Mouse (Mus musculus): ENCODE results near the gene Zfp62.

- TF ChIP-seq CTCF (IDR thresholded peaks at IDR 0.05) = no peak
- no peak for TF ChIP-seq EP300 (IDR thresholded peaks at IDR 0.05)
These were observed 63.6 kb downstream of the Zfp62 start for GRCm38 (mm10) chr11:49266671-49267070.

Data from lung, postnatal 0 days (tissue).